Mouse (Mus musculus) brown adipose tissue, adult 24 weeks (tissue): ENCODE data around the gene Mafk. TPM values are rescaled to one million over a fixed set of nuclear protein-coding genes. Genes with fewer than 3 reads are reported as not detected.

Source experiments
- polyA plus RNA-seq: library from polyadenylated mRNA; stranded (reverse); fragments of >200 nt; gene quantifications from 2 replicates; pipeline ENCODE4 v1.2.4, GENCODE M21; 2012; ENCODE audit not compliant: missing spikeins, insufficient read depth, insufficient read length

The Mafk gene
- polyA plus RNA-seq, 1 experiment: 7.7 TPM

Other genes starting within 250 kb of the Mafk start
- gene Uncx, start 248.0 kb upstream of the Mafk start, polyA plus RNA-seq: not detected in 2 replicates
- 0.46 and 0.75 TPM in 2 replicates for gene Micall2, start 55.2 kb upstream of the Mafk start, polyA plus RNA-seq
- 15.5 and 15.9 TPM in 2 replicates for gene Ints1, start 15.8 kb upstream of the Mafk start, polyA plus RNA-seq
- 2.1 TPM in 1 of 2 replicates, not detected in the other for gene Tmem184a, start 28.4 kb downstream of the Mafk start, polyA plus RNA-seq
- gene Gm26938, start 34.9 kb downstream of the Mafk start, polyA plus RNA-seq: not detected in 2 replicates
- 17.8 and 20.9 TPM in 2 replicates for gene Psmg3, start 35.4 kb downstream of the Mafk start, polyA plus RNA-seq
- gene Elfn1, start 116.4 kb downstream of the Mafk start, polyA plus RNA-seq: 0.29 TPM in 1 of 2 replicates, not detected in the other